Mouse (Mus musculus) embryonic facial prominence, embryonic 14.5 days (tissue): ENCODE measurements around the gene Gm10570. TPM values are rescaled to one million over a fixed set of nuclear protein-coding genes. Genes with fewer than 3 reads are reported as not detected.

Experiments
- ATAC-seq: fragments of 200-750 bp; cut with Nextera tagmentation; 2 replicates; pipeline ENCODE4 v1.8.0; 2017; ENCODE audit warnings: low read depth, moderate number of reproducible peaks, moderate TSS enrichment
- DNase-seq: peaks from one replicate; pipeline ENCODE4 v3.0.0-alpha.2; 2015; ENCODE audit warnings: low spot score
- H3K27ac ChIP-seq: fragments of 300-500 bp; sonication (generic); replicated peaks from 2 replicates; pipeline ENCODE4 v1.5.1; 2014; ENCODE audit warnings: low read depth, mild to moderate bottlenecking, low read length, moderate library complexity
- H3K27me3 ChIP-seq: fragments of 300-500 bp; sonication (generic); replicated peaks from 2 replicates; pipeline ENCODE4 v1.6.1; 2014; ENCODE audit warnings: low read length; ENCODE audit not compliant: control insufficient read depth, insufficient read depth
- H3K36me3 ChIP-seq: fragments of 300-500 bp; sonication (generic); 2 replicates; pipeline ENCODE4 v1.6.1; 2014; ENCODE audit warnings: low read length, mixed read lengths; ENCODE audit not compliant: control insufficient read depth, insufficient read depth
- H3K4me1 ChIP-seq: fragments of 300-500 bp; sonication (generic); 2 replicates; pipeline ENCODE4 v1.6.1; 2014; ENCODE audit warnings: antibody characterized with exemption, low read length; ENCODE audit not compliant: control insufficient read depth, insufficient read depth
- H3K4me2 ChIP-seq: fragments of 300-500 bp; sonication (generic); 2 replicates; pipeline ENCODE4 v1.6.1; 2014; ENCODE audit warnings: low read depth, mild to moderate bottlenecking, low read length, moderate library complexity, mixed read lengths
- H3K4me3 ChIP-seq: fragments of 300-500 bp; sonication (generic); 2 replicates; pipeline ENCODE4 v1.5.1; 2014; ENCODE audit warnings: low read depth, mild to moderate bottlenecking, low read length
- H3K9ac ChIP-seq: fragments of 300-500 bp; sonication (generic); 2 replicates; pipeline ENCODE4 v1.6.1; 2014; ENCODE audit warnings: low read depth, mild to moderate bottlenecking, low read length, moderate library complexity, mixed read lengths
- H3K9me3 ChIP-seq: fragments of 300-500 bp; sonication (generic); 2 replicates; pipeline ENCODE4 v1.6.1; 2016; ENCODE audit warnings: low read length; ENCODE audit not compliant: control insufficient read depth
- WGBS: fragments of 180-500 bp; shearing (Covaris S2); extraction: QIAGEN DNeasy Blood & Tissue Kit; methylation state at CpG from one replicate; pipeline ENCODE4 v1.1.7; 2014; 5-methylcytosine and 5-hydroxymethylcytosine counted together
- polyA plus RNA-seq: library from polyadenylated mRNA; unstranded; fragments of >200 nt; fragmentation: Nextera tagmentation; extraction: Ambion mirVana; gene quantifications from 2 replicates; pipeline ENCODE4 v1.2.1, GENCODE M21; 2014

Gm10570 gene
- polyA plus RNA-seq, 1 experiment from 2014 or later, result not detected

GRCm38 (mm10) chr4:130313552-130313951 is 5.1 kb upstream of the Gm10570 start:
- Histone ChIP-seq H3K36me3 (peaks cover 16% of the 10 kb centered on the region), H3K9ac (no peak overlapping the region), H3K27ac (no peak overlapping the region), H3K9me3 (no peaks in the 10 kb centered on the region), H3K4me3 (no peak overlapping the region), H3K27me3 (peaks cover 17% of the 10 kb centered on the region), H3K4me1 (no peaks in the 10 kb centered on the region), H3K4me2 (no peak overlapping the region)
- DNase-seq, result no peak
- WGBS, result 92% methylated on average over 4 of the region's 4 CpGs
- ATAC-seq, result no peak

GRCm38 (mm10) chr4:130312526-130312925 is 4.1 kb upstream of the Gm10570 start:
- WGBS, result 87% methylated on average over 3 of the region's 3 CpGs

GRCm38 (mm10) chr4:130309254-130309653 is 780 bp upstream of the Gm10570 start:
- no peak for ATAC-seq
- Histone ChIP-seq H3K9me3 (no peaks in the 10 kb centered on the region), H3K9ac (no peak overlapping the region), H3K27me3 (peaks cover 39% of the 10 kb centered on the region), H3K36me3 (no peaks in the 10 kb centered on the region), H3K4me1 (0 out of 2 replicates have a peak, but pooled peaks cover 5% of the 10 kb centered on the region), H3K4me3 (peak overlapping the region; percentile 50), H3K4me2 (peak overlapping the region; percentile 94), H3K27ac (no peak overlapping the region)
- no peak for DNase-seq
- 53% methylated on average over 8 of the region's 8 CpGs for WGBS

More at GRCm38 (mm10) chr4:130312526-130312925, 4.1 kb upstream of the Gm10570 start:
- Histone ChIP-seq H3K9me3 (no peaks in the 10 kb centered on the region), H3K36me3 (peaks cover 13% of the 10 kb centered on the region; the same call in 1 of the 2 replicates), H3K27ac (no peak overlapping the region), H3K9ac (no peak overlapping the region), H3K4me2 (no peak overlapping the region), H3K4me1 (0 out of 2 replicates have a peak, but pooled peaks cover 5% of the 10 kb centered on the region), H3K4me3 (no peak overlapping the region), H3K27me3 (peaks cover 28% of the 10 kb centered on the region)
- ATAC-seq (no peak), DNase-seq (no peak)

GRCm38 (mm10) chr4:130307851-130308230 is 633 bp downstream of the Gm10570 start:
- WGBS, result 1% methylated on average over 22 of the region's 23 CpGs
- 0 out of 2 replicates have a peak, but pooled peaks cover 5% of the 10 kb centered on the region for H3K4me1 ChIP-seq

GRCm38 (mm10) chr4:130306796-130307630 is 1.5 kb downstream of the Gm10570 start:
- peaks cover 39% of the 10 kb centered on the region for H3K27me3 ChIP-seq
- 0 out of 2 replicates have a peak, but pooled peaks cover 5% of the 10 kb centered on the region for H3K4me1 ChIP-seq
- no peaks in the 10 kb centered on the region for H3K9me3 ChIP-seq

More at GRCm38 (mm10) chr4:130307851-130308230, 633 bp downstream of the Gm10570 start:
- Histone ChIP-seq H3K4me2 (peak overlapping the region; percentile 94), H3K27me3 (peaks cover 39% of the 10 kb centered on the region), H3K27ac (no peak overlapping the region), H3K9me3 (no peaks in the 10 kb centered on the region), H3K9ac (peak overlapping the region; percentile 56), H3K4me3 (peak overlapping the region; percentile 50), H3K36me3 (no peaks in the 10 kb centered on the region)
- ATAC-seq (peak; percentile 48; the same call in 1 of the 2 replicates), DNase-seq (peak; percentile 60)

GRCm38 (mm10) chr4:130304746-130305145 is 3.7 kb downstream of the Gm10570 start:
- H3K4me3 ChIP-seq, result no peak overlapping the region
- no peak overlapping the region for H3K9ac ChIP-seq
- no peak overlapping the region for H3K27ac ChIP-seq
- DNase-seq (no peak), ATAC-seq (no peak)
- H3K4me2 ChIP-seq, result no peak overlapping the region
- no peaks in the 10 kb centered on the region for H3K9me3 ChIP-seq
- 0 out of 2 replicates have a peak, but pooled peaks cover 5% of the 10 kb centered on the region for H3K4me1 ChIP-seq
- WGBS, result 24% methylated on average over 2 of the region's 3 CpGs
- H3K36me3 ChIP-seq, result no peaks in the 10 kb centered on the region
- H3K27me3 ChIP-seq, result peaks cover 33% of the 10 kb centered on the region

More at GRCm38 (mm10) chr4:130306796-130307630, 1.5 kb downstream of the Gm10570 start:
- Histone ChIP-seq H3K27ac (no peak overlapping the region), H3K9ac (no peak overlapping the region), H3K4me2 (no peak overlapping the region), H3K36me3 (no peaks in the 10 kb centered on the region), H3K4me3 (peak overlapping the region; percentile 50; the same call in 1 of the 2 replicates)
- WGBS, result 80% methylated on average over 10 of the region's 10 CpGs
- DNase-seq (no peak), ATAC-seq (no peak)

- H3K27ac ChIP-seq, result no peak overlapping the region
- peaks cover 9% of the 10 kb centered on the region for H3K27me3 ChIP-seq
- no peaks in the 10 kb centered on the region for H3K4me1 ChIP-seq
- no peaks in the 10 kb centered on the region for H3K36me3 ChIP-seq
- no peaks in the 10 kb centered on the region for H3K9me3 ChIP-seq
- DNase-seq (no peak), ATAC-seq (no peak)
- 47% methylated on average over 12 of the region's 12 CpGs for WGBS
- H3K9ac ChIP-seq, result no peak overlapping the region
- H3K4me3 ChIP-seq, result no peak overlapping the region
- no peak overlapping the region for H3K4me2 ChIP-seq
Observed at GRCm38 (mm10) chr4:130302285-130302870, 6.1 kb downstream of the Gm10570 start.

- Histone ChIP-seq H3K4me1 (no peaks in the 10 kb centered on the region; the same call in 1 of the 2 replicates), H3K9ac (no peak overlapping the region), H3K27me3 (no peaks in the 10 kb centered on the region), H3K4me2 (no peak overlapping the region), H3K36me3 (no peaks in the 10 kb centered on the region), H3K27ac (no peak overlapping the region), H3K4me3 (no peak overlapping the region), H3K9me3 (no peaks in the 10 kb centered on the region)
- WGBS, result 65% methylated on average over 8 of the region's 8 CpGs
- DNase-seq (no peak), ATAC-seq (no peak)
Observed at GRCm38 (mm10) chr4:130299629-130300018, 8.8 kb downstream of the Gm10570 start.
